Mouse (Mus musculus) frontal cortex, adult 2 months (tissue): ENCODE measurements around the gene Olfr733. TPM values are rescaled to one million over a fixed set of nuclear protein-coding genes. Genes with fewer than 3 reads are reported as not detected.

ENCODE experiments used
- DNase-seq, 2 experiments: peaks; one replicate each; pipeline ENCODE4 v3.0.0; 2022; ENCODE audit warnings: low spot score in 1 of 2; ENCODE audit errors: extremely low spot score in 1 of 2
- polyA plus RNA-seq: library from polyadenylated mRNA; depleted of rRNA; stranded (reverse); fragments of >200 nt; gene quantifications from 2 replicates; pipeline ENCODE4 v1.2.3, GENCODE M21; 2012; rRNA removed

Gene Olfr733
- polyA plus RNA-seq, result not detected in 2 replicates

DNA sequence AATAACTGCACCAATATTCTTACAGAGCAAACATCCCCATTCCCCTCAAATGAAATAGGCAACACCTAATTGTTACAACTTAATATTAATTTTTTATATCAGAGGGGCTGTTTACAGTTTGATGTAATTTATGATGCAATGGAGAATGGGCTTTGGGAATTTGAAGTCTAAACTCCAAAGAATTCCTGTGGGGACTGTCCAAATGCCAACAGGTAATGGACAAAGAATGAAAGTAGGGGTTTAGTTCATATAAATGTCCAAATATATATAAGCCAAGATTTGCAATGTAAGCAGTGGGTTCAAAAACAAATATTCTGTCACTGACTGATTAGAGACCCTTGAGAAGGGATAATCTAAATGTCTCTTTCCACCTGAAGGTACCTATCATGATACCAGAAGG lies at the start of gene Olfr733:
Gene Olfr733, minus strand, starts transcription at position 101 of the 400 bp plus-strand sequence.
- DNase-seq, result no peak

DNA sequence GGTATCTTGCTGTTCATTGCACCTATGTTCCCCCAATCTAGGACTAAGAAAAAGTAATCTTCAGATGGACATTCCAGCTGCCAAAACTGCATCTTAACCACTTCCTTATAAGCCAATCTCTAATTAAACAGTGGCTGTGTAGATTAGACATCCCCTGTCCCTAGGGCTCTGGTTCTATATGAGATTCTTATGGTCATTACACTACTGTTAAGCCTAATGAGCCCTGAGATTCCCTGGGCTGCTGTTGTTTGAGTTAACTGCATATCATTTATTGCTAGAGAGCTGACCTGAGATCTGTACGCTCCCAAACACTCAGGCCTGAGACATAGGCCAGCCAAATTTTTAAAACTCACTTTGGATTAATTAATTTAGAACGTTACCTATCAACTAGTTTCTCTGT lies 47.5 kb upstream of the Olfr733 start, which contains the start of gene Olfr735:
Gene Olfr735, minus strand, starts transcription at position 77 of the 400 bp plus-strand sequence.
- DNase-seq, result no peak

DNA sequence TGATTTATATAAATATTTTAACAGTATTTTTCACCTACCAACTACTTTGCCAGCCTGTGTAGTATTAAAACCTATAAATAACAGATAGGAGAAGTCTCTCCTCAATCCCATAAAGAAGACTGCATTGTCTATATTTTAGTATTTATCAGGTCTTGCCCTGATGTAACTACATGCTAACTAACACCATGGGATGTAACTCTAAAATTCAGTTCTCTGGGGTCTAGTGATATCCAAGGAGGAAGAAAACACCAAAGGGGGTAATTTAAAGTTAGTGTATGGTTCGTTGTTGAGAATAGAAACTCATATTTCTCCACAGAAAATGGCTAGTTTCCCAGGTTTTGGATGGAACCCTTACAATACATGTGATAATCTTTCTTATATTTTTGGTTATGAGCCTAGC lies 25.3 kb upstream of the Olfr733 start, which contains the start of gene Olfr734:
Gene Olfr734, minus strand, starts transcription at position 101 of the 400 bp plus-strand sequence.
- DNase-seq, result no peak

DNA sequence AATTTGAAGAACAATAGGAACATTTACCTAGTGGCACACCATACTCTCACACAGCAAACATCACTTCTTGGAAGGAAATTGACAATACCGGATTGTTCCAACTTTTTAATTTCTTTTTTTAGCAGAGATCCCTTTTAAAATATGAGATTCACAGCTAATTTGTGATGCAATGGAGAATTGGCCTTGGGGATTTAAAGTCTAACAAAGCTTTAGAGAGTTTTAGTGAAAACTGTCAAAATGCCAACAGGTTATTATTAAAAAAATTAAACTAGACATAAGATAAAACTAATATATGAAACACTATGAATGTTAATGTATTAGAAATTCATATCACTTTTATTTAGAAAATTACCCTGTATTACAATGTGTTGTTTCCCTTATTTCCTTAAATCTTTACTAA lies 17.2 kb downstream of the Olfr733 start, which contains the start of gene Olfr732:
Gene Olfr732, minus strand, starts transcription at position 101 of the 400 bp plus-strand sequence.
- DNase-seq, result no peak

Other genes starting within 250 kb of the Olfr733 start
- gene Olfr726, start 210.6 kb downstream of the Olfr733 start, polyA plus RNA-seq, result 0.06 TPM in 1 of 2 replicates, not detected in the other
- gene Olfr727, start 178.3 kb downstream of the Olfr733 start, polyA plus RNA-seq, result 0.08 TPM in 1 of 2 replicates, not detected in the other
- not detected in 2 replicates for gene Olfr728, start 158.8 kb downstream of the Olfr733 start, polyA plus RNA-seq
- gene Olfr729, start 148.6 kb downstream of the Olfr733 start, polyA plus RNA-seq, result not detected in 2 replicates
- gene Olfr730, start 113.3 kb downstream of the Olfr733 start, polyA plus RNA-seq, result 0.02 TPM in 1 of 2 replicates, not detected in the other
- not detected in 2 replicates for gene Olfr731, start 59.7 kb downstream of the Olfr733 start, polyA plus RNA-seq
- gene Olfr732, start 17.3 kb downstream of the Olfr733 start, polyA plus RNA-seq, result not detected in 2 replicates
- gene Olfr734, start 25.2 kb upstream of the Olfr733 start, polyA plus RNA-seq, result not detected in 2 replicates
- not detected in 2 replicates for gene Olfr735, start 47.4 kb upstream of the Olfr733 start, polyA plus RNA-seq
- gene Tlr11, start 56.4 kb upstream of the Olfr733 start, polyA plus RNA-seq, result not detected in 2 replicates
- gene Olfr736, start 79.6 kb upstream of the Olfr733 start, polyA plus RNA-seq, result not detected in 2 replicates
- gene Olfr738, start 106.0 kb upstream of the Olfr733 start, polyA plus RNA-seq, result not detected in 2 replicates
- gene Olfr739, start 117.1 kb upstream of the Olfr733 start, polyA plus RNA-seq, result not detected in 2 replicates
- gene Olfr740, start 144.0 kb upstream of the Olfr733 start, polyA plus RNA-seq, result 0.08 TPM in 1 of 2 replicates, not detected in the other
- gene Olfr741, start 171.2 kb upstream of the Olfr733 start, polyA plus RNA-seq, result not detected in 2 replicates
- not detected in 2 replicates for gene Olfr742, start 202.1 kb upstream of the Olfr733 start, polyA plus RNA-seq
- gene Olfr743, start 220.3 kb upstream of the Olfr733 start, polyA plus RNA-seq, result not detected in 2 replicates